Mouse (Mus musculus) T-helper 1 cell (primary cell): ENCODE results near the gene Ccdc57.
"Not testable (repeated sequence)": the region's sequence is repeated elsewhere in the genome, so short reads cannot be mapped to it uniquely, and the experiment has no call there.

Experiments used
- in situ Hi-C: fragments of 300-600 bp; cut with MboI, MseI; formaldehyde crosslinking; loops from one replicate; pipeline ENCODE4 v1.15.1; 2025; ENCODE audit warnings: high pct_unique_total_duplicates

Gene Ccdc57

DNA sequence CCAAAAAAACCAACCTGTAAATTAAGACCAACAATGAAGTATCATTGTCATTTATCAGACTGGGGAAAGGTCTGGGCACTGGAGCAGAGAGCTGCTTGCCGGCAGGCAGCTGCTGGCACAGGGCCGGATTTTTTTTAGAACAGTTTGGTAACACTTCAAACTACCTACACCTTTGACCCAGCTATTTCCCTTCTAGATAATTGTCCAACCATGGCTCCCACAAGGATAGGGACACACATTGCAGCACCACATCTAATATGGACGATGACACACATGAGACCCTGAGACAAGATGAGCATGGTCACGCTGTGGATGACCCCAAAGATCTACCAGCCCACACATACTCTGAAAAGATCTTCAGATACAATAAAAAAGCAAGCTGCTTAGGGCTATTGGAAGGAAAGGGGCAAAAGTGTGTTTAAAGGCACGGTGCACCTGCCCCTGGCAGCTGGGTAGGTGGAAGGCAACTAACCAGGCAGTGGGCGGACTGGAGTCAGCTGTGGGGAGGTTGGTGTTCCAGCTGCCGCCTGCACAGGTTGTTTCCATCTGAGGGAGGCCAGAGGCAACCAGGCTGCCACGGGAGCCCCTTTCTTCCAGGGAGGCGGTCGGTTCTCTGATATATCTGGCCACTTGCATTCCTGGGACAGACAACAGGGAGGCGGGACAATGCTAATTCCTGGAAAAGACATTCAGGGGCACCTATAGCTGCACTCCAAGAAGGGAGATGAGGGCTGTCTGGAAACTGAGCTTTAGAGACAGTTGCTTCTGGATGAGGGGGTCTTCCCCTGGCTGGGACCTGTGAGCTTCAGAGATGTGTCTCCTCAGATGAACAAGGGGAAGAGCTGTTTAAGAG lies 80.4 kb downstream of the Ccdc57 start:
- in situ Hi-C loops = no loop called here

DNA sequence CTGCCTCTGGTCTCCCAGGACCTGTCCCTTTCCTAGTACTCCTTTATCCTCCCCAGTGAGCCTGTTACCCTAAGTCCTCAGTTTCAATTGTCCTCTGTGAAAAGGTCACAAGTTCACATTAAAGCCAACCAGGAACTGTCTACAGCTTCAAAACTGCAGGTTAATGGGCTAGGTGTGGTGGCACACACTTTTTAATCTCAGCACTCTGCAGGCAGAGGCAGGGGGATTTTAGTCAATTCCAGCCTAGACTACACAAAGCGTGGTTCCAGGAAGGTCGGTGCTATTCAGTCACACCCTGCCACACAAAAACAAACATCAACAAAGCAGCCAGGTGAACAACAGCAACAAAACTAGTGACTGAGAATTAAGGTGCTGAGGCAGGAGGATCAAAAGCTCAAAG lies 81.1 kb downstream of the Ccdc57 start:
- in situ Hi-C loops = no loop called here

DNA sequence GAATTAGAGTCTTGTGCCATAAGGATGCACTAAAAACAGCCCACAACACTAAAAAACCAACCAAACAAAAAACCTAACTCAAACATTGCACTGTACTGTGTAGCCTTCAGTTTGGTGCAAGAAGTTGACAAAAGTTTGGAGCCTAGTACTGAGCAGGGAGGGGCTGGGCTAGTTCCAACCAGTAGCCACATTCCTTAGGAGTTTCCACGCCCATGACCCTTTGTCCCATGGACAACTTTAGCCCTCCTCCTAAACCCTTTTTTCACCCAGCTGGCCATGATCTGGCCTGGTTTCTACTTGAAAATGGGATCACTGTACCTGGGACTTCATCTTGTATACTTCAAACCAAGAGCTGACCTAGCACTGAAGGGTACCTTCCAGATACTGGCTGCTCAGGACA lies 81.5 kb downstream of the Ccdc57 start:
- in situ Hi-C loops = no loop called here

DNA sequence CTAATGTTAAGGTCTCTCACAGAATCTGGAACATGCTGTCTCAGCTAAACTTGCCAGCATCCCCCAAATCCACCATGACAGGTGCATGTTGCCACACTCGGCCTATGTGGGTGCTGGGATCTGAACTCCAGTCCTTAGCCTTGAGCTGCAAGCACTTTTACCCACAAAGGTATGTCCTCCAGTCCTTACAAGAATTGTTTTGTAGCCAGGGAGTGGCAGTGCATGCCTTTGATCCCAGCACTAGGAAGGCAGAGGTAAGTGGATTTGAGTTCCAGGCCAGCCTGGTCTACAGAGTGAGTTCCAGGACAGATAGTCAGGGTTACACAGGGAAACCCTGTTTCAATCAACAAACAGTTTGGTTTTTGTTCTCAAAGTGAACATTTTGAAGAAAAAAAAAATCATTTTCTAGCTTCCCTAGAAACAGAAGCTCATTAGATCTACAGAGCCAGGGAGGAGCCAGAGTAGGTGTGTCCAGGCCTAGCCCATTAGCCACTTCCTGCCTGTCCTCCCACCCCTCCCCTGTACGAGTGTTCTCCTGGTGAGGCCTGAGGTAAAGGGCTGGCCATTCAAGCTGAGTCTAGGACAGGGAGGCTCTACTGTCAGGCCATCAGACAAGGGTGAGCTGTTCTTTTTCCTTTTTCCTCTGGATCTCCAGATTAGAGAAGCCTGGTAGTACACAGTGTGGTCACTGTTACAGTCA lies 82.2 kb downstream of the Ccdc57 start:
- in situ Hi-C loops = no loop called here

DNA sequence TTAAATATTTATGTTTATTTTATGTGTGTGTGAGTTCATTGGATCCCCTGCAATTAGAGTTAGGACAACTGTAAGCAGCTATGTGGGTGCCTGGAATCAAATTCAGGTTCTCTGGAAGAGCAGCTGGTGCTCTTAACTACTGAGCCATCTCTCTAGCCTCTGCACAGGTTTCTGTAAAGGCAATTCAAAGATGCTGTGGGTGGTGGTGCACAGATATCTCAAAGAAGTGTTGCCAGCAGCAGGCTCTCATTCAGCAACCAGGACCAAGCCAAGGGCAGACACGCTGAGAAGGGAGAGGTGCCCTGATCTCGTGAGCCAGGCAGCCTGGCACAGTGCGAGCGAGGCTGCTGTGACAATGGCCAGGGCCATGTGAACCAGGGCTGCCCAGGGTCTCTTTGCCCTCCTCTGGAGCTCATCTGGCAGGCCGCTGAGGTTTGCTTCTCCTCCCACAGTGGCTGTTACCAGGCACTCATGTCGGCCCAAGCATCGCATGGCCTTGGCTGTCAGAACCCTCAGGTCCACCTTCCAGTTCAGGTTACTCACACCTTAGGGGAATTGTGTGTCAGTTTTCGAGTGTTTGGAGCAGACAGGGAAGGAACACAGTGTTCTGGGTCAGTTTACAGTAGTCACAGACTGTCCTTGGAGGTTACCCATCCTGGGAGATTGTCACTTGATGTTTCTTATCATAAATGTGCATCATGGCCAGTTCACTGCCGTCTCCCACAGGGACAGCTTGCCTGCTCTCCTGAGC lies 85.8 kb downstream of the Ccdc57 start:
- in situ Hi-C loops = no loop called here

DNA sequence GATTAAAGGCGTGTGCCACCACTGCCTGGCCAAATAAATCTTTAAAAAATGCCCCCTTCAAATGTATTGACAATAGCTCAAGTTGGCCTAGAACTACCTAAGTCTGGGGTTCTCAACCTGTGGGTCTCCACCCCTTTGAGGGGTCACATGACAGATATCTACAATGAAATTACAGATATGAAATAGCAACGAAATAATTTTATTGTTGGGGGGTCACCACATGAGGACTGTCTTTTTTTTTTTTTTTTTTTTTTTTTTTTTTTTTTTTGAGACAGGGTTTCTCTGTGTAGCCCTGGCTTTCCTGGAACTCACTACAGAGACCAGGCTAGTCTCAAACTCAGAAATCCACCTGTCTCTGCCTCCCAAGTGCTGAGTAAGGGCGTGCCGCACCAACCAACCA lies 88.3 kb downstream of the Ccdc57 start:
- in situ Hi-C loops = no loop called here

DNA sequence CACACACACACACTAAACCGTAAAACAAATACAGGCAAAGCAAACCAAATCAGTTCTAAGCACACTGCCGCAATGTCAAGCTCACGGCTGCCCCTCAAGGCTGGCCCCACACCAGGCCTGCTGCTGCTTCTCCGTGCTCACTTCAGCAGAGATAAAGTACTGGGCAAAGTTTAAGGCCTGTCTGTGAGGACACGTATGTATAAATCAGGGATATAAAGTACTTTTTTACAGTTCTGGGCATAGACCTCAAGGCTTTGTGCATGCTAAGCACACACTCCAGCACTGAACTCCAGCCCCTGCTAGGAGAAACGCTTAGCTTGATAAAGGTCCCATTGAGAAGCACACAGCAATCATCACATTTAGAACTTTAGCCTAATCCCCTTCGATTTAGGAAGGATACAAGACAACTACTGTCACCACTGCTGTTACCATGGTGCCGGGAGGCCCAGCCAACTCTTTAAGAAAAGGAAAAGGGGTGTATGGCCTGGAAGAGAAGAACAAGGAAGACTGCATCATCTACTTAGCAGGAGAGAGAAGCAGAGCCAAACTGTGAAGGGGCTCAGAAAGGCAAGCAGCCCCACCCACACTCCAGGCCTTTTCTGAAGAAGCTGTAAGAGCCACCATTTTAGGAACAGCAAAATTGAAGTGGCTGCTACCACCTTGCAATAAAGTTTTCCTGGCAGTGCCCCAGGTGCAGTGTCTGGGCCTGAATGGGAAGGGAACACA lies 99.0 kb downstream of the Ccdc57 start:
- in situ Hi-C loops = no loop called here

DNA sequence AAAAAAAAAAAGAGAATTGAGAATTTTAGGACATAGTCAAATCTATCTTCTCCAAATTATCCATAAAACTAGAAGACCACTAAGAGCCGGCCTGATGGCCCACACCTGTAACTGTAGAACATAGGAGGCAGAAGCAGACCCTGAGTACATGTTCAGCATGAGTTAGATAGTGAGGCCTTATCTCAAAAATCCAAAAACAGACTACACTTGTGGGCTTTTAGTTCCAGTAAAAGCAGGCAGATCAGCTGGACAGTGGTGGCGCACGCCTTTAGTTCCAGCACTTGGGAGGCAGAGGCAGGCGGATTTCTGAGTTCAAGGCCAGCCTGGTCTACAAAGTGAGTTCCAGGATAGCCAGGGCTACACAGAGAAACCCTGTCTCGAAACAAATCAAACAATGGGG lies 99.7 kb downstream of the Ccdc57 start:
- in situ Hi-C loops = not testable (repeated sequence)

DNA sequence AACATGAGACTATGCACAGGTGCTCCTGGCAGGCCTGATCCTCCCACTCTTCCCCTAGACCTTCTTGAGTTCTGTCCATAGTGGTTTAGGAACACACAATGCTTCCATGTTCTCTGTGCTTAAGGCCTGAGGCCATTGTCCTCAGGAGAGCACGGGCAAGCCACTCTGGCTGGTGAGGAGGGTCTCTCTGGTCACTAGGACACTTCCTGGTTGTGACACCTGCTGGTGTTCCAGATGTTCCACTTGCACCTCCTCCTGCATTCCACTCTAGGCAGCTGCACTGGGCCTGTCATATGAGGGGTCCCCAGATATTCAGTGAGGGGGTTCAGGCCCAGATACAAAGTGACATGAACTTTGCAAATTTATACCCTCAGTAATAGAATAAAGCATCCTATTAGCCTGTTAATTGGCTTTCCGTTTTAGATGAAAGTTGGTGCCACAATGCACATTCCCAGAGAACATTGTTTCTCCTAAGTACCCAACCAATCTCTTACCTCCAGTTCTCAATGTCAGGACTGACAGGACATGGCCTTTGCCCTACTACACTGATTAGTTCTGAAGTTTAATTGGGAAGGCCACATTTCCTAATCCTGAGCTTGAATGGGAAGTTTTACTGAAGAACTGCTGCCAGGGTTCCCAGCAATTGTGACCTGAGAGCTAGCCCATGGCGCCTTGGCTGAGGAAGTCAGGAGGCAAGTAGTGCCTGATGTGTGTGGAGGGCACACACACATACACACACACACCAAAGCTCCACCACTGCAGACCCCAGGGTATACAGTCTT lies 100.8 kb downstream of the Ccdc57 start:
- in situ Hi-C loops = no loop called here

DNA sequence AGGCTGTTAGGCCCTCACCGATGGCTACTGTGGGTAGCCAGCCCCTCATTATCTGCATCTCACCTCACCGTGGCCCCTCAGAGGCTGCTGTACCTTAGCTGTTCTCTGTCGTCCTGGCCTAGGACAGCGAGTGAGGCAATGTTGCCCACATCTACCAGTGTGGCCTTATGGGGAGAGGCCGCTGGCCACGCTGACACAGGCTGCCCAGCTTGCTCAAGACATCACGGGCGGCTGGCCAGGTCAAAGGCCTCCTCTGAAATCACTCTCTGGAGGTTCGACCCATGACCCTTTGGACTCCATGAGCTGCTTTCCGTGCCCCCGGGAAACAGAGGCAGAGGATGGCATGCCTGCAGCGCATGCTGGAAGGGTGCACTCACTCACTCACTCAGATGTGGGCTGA lies 102.0 kb downstream of the Ccdc57 start:
- in situ Hi-C loops = no loop called here

DNA sequence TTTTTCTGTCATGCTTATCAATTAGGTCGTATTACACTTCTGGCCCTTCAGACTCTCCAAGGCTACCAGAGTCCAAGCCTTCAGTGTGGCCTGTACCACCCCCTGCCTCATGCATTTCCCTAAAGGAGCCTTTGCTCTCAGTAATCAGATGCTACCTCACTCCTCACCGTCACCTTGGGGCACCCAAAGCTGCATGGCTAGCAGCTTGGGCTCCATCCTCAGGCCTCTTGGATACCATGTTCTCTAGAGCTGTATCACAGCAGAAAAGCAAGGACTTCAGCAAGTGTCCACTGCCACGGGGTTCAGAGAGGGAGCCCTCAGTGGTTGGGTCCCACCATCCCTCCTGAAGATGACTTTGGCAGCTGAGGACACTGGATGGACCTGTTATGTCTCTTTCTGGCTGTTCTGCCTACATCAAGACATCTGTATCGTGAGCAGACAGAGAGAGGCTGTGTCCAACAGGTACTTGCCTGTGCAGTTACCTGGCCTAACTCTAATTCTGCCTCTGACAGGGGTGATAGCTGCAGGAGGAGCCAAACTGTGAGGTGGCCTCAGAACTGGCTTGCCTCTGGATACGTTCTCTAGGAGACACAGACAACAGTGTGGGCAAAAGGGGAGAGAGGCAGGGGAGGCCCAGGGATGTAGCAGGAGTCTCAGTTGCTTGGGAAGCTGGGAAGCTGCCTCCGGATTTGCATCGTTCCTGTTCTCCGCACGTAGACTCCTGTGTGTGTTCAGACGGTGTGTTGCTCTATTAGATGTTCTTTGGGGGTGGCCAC lies 102.7 kb downstream of the Ccdc57 start:
- in situ Hi-C loops = no loop called here

DNA sequence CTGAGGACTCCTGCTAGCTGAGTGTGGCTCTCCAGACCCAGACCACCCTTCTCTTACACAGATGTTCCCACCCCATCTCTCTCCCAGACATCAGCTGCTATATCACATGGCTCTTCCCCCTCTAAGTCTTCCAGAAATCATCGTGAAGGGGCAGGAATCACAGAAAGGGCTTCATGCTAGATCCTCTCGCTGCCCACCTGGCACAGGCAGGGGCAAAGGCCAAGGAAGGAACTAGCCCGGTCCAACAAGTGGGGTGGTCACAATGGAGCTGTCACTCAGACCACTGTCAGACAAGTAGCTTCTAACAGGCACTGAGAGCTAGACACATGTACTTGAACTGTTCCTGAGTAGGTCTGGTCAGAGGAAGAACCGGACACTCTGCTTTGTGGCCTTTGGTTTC lies 104.3 kb downstream of the Ccdc57 start:
- in situ Hi-C loops = no loop called here

DNA sequence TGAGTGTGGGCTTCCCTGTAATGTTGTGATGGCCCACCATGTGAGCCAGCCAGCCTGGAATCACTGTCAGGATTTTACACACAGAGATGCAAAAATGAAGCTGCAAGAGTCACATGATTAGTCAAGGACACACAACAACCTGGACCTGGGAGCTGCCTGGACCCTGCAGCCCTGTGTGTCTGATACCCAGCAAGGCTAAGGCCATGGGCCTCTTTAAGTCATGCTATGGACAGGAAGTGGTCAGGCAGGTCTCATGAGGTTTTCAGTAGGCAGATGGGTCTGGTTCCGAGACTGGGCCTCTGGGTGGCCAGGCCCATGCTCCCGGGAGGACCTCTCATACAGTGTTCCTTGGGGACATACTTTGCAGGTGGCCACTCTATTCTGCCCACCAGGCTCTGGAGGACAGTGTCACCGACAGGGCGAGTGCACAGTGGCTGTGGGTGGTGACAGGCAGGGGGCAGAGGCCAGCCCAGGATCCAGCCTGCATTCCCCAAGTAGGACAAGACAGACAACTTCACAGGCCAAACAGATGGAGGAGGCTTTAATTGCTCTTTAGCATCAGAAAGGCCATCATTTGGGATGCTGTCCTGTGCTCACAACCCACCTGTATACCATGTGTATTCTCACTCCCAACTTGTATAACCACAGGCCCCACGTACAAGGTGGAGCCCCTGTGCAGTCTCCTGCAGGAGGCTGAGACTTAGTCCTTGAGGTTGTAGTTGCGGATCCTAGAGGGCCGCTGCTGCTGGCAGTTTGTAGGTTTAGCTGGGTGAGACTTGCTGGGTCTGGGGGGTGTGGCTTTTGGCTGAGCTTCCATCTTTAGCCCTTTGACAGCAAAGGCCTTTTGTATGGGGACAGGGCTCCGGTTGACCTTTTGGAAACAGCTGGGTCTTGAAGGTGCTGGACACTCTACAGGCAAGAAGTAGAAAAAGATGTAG lies 106.4 kb downstream of the Ccdc57 start:
- in situ Hi-C loops = no loop called here

DNA sequence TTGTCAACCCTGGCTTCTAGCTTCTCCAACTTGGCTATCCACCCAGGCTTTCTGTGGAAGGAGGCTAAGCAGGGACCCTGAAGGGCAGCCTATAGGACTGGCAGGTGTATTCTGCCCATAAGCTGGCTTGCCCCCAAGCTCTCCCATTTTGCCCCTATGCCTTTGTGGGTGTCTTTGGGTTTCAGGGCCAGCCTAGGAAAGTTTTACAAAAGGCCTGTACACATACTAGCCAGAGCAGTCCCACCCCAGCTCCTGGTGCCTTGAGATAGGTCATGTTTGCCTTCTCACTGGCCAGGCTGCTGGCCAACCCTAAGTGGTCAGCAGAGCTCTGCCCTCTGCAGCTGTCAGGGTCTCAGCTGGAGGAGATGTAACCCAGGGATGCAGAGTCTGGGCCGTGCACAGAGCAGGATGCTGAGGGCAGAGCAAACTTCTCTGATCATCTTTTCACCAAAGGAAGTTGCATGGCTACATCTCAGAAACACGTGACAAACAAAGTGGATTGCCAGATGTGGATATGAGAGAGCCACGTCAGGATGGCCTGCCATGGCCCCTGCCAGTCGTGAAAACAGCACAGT lies 107.3 kb downstream of the Ccdc57 start:
- in situ Hi-C loops = no loop called here

DNA sequence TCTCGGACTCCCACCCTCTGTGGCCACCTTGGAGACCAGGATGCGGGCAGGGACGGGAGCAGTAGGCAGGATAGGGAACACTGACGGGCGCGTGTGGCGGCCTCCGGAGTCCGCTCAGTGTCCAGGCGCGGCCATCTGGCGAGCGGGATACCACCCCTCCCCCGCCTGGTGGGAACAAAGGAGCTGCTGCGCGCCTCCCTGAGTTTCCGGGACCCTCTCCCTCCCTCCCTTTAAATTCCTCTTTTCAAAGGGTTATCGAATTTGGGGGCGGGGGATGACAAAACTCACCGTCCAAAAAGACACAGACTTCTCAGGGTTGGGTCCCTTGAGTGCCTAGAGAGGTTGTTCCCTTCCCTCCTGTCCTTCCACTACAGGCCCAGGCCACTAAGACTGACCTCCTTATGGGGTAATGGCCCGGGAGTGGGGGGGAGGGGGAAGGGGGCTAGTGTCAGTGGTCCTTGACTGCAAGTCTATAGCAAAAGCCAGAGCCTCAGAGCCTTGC lies 107.8 kb downstream of the Ccdc57 start:
- in situ Hi-C loops = no loop called here

DNA sequence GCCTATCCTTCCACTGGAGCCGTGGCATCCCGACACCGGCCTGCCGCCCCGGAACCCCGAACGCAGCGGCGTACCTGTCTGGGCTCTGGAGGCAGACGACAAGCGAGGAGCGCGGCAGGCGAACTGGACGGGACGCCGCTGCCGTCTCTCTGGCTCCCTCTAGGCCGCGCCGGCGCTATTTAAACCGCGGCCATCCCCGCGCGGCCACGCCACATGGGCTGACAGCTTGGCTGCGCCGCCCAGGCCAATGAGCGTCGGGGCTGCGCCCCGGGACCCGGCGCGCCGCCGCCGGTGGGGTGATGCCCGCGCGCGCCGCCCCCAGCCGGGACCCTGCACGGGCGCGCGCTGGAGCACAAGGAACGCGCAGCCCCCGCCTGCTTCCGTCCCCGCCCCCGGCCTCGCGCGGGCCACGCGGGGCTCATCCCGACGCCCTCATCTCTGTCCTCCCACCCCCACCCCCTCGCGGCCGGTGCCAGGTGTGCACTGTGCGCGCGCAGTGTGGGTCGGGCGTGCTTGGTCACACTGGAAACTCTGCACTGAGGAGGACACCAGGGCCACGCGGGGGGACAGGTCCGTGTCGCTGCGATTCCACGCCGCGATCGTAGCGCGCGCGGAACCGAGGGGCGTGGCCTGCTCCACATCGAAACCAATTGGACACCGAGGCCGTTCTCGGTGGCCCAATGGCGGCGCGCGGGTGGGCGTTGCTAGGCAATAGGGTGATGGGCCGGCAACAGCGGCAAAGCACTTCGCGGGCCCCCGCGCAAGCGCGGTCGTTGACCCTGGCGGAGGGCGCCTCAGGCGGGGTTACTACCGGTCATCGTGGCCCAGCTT lies 108.5 kb downstream of the Ccdc57 start, which contains the start of gene Fasn:
Gene Fasn, minus strand, starts transcription at position 592 of the 831 bp plus-strand sequence.
- in situ Hi-C loops = no loop called here

DNA sequence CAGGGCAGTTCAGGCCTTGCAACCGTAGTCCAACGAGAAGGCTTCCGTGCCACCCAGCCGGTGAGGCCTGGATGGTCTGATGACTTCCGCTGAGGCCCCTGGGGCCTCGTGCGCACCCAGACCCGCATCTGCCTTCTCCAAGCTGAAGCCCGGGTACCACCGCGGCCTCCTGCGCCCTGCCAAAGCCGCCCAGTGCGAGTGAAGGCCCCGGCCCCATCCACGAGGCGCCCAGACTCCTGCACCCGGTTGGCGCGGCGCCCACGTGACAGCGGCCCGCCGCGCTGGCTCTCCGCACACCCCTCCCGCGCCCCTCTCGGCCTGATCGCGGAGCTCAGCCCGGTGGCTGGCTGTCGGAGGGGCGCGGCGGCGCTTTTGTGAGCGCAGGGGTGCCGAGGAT lies 109.1 kb downstream of the Ccdc57 start:
- in situ Hi-C loops = no loop called here
